Mouse (Mus musculus) adrenal gland (tissue): Measurements from ENCODE around the gene Rnf114.

Experiments
- intact Hi-C: fragments of 180-260 bp; cut with DNase I; formaldehyde crosslinking; loops from one replicate; pipeline ENCODE4 v1.15.1; 2025

The Rnf114 gene

GRCm38 (mm10) chr2:167503253-167503895 lies 10.9 kb downstream of the Rnf114 start:
- intact Hi-C loops: no loop called here

- intact Hi-C loops: no loop called here
Measured at GRCm38 (mm10) chr2:167503896-167504349, 11.5 kb downstream of the Rnf114 start.

- intact Hi-C loops: no loop called here
Measured at GRCm38 (mm10) chr2:167505127-167505526, 12.7 kb downstream of the Rnf114 start.

GRCm38 (mm10) chr2:167506546-167507260 lies 14.3 kb downstream of the Rnf114 start:
- intact Hi-C loops: no loop called here

- intact Hi-C loops: no loop called here
Measured at GRCm38 (mm10) chr2:167507719-167508385, 15.4 kb downstream of the Rnf114 start.

- intact Hi-C loops: no loop called here
Measured at GRCm38 (mm10) chr2:167508569-167508968, 16.1 kb downstream of the Rnf114 start.

- intact Hi-C loops: no loop called here
Measured at GRCm38 (mm10) chr2:167510485-167510884, 18.0 kb downstream of the Rnf114 start.

GRCm38 (mm10) chr2:167512365-167512764 lies 19.9 kb downstream of the Rnf114 start:
- intact Hi-C loops: no loop called here

GRCm38 (mm10) chr2:167512970-167513369 lies 20.5 kb downstream of the Rnf114 start:
- intact Hi-C loops: no loop called here

GRCm38 (mm10) chr2:167514641-167515040 lies 22.2 kb downstream of the Rnf114 start:
- intact Hi-C loops: no loop called here

GRCm38 (mm10) chr2:167515688-167516087 lies 23.2 kb downstream of the Rnf114 start:
- intact Hi-C loops: no loop called here

- intact Hi-C loops: no loop called here
Measured at GRCm38 (mm10) chr2:167519606-167520252, 27.3 kb downstream of the Rnf114 start.

- intact Hi-C loops: no loop called here
Measured at GRCm38 (mm10) chr2:167528278-167528677, 35.8 kb downstream of the Rnf114 start.

GRCm38 (mm10) chr2:167529935-167530513 lies 37.6 kb downstream of the Rnf114 start:
- intact Hi-C loops: loop anchor here (10.0 kb wide), 1 partner anchor 375 kb away; no protein-coding TSS in a partner anchor

GRCm38 (mm10) chr2:167530536-167530935 lies 38.1 kb downstream of the Rnf114 start:
- intact Hi-C loops: loop anchor here (10.0 kb wide), 1 partner anchor 374 kb away; no protein-coding TSS in a partner anchor

- intact Hi-C loops: loop anchor here (2.0 to 10.0 kb wide), 2 partner anchors 147 to 373 kb away; no protein-coding TSS in a partner anchor
Measured at GRCm38 (mm10) chr2:167532131-167532530, 39.7 kb downstream of the Rnf114 start.

- intact Hi-C loops: loop anchor here (2.0 to 10.0 kb wide), 2 partner anchors 145 to 371 kb away; no protein-coding TSS in a partner anchor
Measured at GRCm38 (mm10) chr2:167533880-167534279, 41.4 kb downstream of the Rnf114 start.

GRCm38 (mm10) chr2:167536320-167536945 lies 44.0 kb downstream of the Rnf114 start:
- intact Hi-C loops: loop anchor here (10.0 kb wide), 1 partner anchor 368 kb away; no protein-coding TSS in a partner anchor

- intact Hi-C loops: loop anchor here (1.0 to 10.0 kb wide), 2 partner anchors 68 to 367 kb away; no protein-coding TSS in a partner anchor
Measured at GRCm38 (mm10) chr2:167537476-167538297, 45.2 kb downstream of the Rnf114 start, which contains the start of gene Snai1. Gene Snai1, plus strand, starts transcription at chr2:167538195.
